Mouse (Mus musculus) intestine, embryonic 15.5 days (tissue): ENCODE data around the gene Nlrc4. TPM values are rescaled to one million over a fixed set of nuclear protein-coding genes. Genes with fewer than 3 reads are reported as not detected.

Experiments
- ATAC-seq: fragments of 200-750 bp; cut with Nextera tagmentation; 2 replicates; pipeline ENCODE4 v1.8.0; 2017; ENCODE audit warnings: moderate TSS enrichment, moderate library complexity
- H3K27ac ChIP-seq: fragments of 300-500 bp; sonication (generic); 2 replicates; pipeline ENCODE4 v1.5.1; 2015; ENCODE audit warnings: mild to moderate bottlenecking, inconsistent platforms
- H3K27me3 ChIP-seq: fragments of 300-500 bp; sonication (generic); replicated peaks from 2 replicates; pipeline ENCODE4 v1.6.1; 2015; ENCODE audit warnings: inconsistent platforms
- H3K36me3 ChIP-seq: fragments of 300-500 bp; sonication (generic); 2 replicates; pipeline ENCODE4 v1.6.1; 2015; ENCODE audit warnings: inconsistent platforms
- H3K4me1 ChIP-seq: fragments of 300-500 bp; sonication (generic); replicated peaks from 2 replicates; pipeline ENCODE4 v1.6.1; 2015; ENCODE audit warnings: inconsistent platforms
- H3K4me2 ChIP-seq: fragments of 300-500 bp; sonication (generic); replicated peaks from 2 replicates; pipeline ENCODE4 v1.6.1; 2015; ENCODE audit warnings: mild to moderate bottlenecking, inconsistent platforms
- H3K4me3 ChIP-seq: fragments of 300-500 bp; sonication (generic); replicated peaks from 2 replicates; pipeline ENCODE4 v1.5.1; 2015; ENCODE audit warnings: inconsistent platforms
- H3K9ac ChIP-seq: fragments of 300-500 bp; sonication (generic); 2 replicates; pipeline ENCODE4 v1.6.1; 2015; ENCODE audit warnings: inconsistent platforms
- H3K9me3 ChIP-seq: fragments of 300-500 bp; sonication (generic); 2 replicates; pipeline ENCODE4 v1.6.1; 2016; ENCODE audit warnings: inconsistent platforms
- whole genome bisulfite sequencing: fragments of 180-500 bp; shearing (Covaris S2); methylation state at CpG from one replicate; pipeline ENCODE4 v1.1.7; 2015; 5-methylcytosine and 5-hydroxymethylcytosine counted together
- polyA plus RNA-seq: library from polyadenylated mRNA; unstranded; fragments of >200 nt; fragmentation: Nextera tagmentation; extraction: Ambion mirVana; gene quantifications from 2 replicates; pipeline ENCODE4 v1.2.1, GENCODE M21; 2015

The Nlrc4 gene
- polyA plus RNA-seq, 1 experiment from 2014 or later: 7.1 TPM

DNA sequence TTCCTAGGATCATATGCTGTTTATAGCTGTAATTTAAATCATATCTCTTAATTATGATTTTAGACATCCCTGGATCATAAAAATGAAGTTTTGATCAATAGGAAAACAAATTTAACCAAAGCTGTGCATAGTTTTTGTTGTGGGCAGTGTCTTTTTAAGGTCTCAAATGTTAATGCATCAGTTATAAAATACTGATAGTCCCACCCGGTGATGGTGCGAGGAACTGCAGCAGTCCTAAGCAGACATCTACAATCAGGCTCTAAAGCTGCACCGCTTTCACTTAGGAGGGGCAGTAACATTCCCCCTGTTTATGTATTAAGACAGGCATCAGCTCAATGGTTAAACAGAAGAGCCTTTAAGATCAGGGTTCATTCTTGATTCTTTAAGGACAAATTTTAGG, 69.1 kb downstream of the Nlrc4 start:
- no peak overlapping the region for H3K27ac ChIP-seq

DNA sequence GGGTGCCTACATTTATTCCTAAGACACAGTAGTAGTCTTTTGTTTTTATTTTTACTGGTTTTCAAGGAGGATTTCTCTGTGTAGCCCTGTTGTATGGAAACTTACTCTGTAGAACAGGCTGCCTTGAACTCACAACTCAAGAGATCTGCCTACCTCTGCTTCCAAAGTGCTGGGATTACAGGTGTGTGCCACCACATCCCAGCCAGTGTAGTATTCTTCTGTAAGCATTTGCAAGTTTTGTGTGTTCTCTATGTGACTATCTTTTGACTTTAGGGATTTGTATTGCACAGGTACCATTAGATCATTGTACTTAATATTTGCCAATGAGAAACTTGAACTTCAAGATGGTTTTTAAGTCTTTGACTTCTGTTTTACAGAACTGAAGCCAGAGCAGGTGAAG, 72.3 kb downstream of the Nlrc4 start:
- H3K36me3 ChIP-seq: peaks cover 14% of the 10 kb centered on the region
- H3K4me2 ChIP-seq: no peak overlapping the region
- H3K27me3 ChIP-seq: no peaks in the 10 kb centered on the region
- no peak overlapping the region for H3K4me3 ChIP-seq
- H3K4me1 ChIP-seq: no peaks in the 10 kb centered on the region
- H3K9me3 ChIP-seq: no peaks in the 10 kb centered on the region
- no peak overlapping the region for H3K27ac ChIP-seq
- ATAC-seq: no peak
- H3K9ac ChIP-seq: no peak overlapping the region

More for the DNA sequence above, 69.1 kb downstream of the Nlrc4 start:
- no peak overlapping the region for H3K4me3 ChIP-seq
- no peak overlapping the region for H3K4me2 ChIP-seq
- ATAC-seq: no peak
- WGBS: 77% methylated on average over 3 of the region's 3 CpGs
- no peak overlapping the region for H3K9ac ChIP-seq
- H3K9me3 ChIP-seq: no peaks in the 10 kb centered on the region
- H3K4me1 ChIP-seq: no peaks in the 10 kb centered on the region
- peaks cover 8% of the 10 kb centered on the region for H3K36me3 ChIP-seq
- H3K27me3 ChIP-seq: no peaks in the 10 kb centered on the region

DNA sequence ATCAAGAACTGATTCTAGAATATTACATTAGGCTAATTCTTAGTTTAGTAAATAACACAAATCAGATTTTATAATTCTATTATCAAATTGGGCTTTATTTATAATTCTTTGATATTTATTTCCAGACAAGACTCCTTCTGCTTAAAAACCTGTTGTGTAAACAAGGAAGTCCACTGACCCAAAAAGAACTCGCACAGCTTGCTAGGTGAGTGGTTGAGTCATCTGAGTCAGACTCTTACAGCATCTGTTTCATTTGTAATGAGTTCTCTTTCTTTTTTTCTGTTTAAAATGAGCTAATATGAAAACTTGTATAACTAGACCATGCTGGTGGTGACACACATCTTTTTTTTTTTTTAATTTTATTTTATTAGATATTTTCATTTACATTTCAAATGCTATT, 82.0 kb downstream of the Nlrc4 start:
- no peak for ATAC-seq
- 71% methylated on average over 1 of the region's 1 CpGs for WGBS
- no peaks in the 10 kb centered on the region for H3K9me3 ChIP-seq
- no peak overlapping the region for H3K27ac ChIP-seq
- no peak overlapping the region for H3K4me3 ChIP-seq
- no peaks in the 10 kb centered on the region for H3K27me3 ChIP-seq
- no peak overlapping the region for H3K9ac ChIP-seq
- no peak overlapping the region for H3K4me2 ChIP-seq
- no peaks in the 10 kb centered on the region for H3K4me1 ChIP-seq
- H3K36me3 ChIP-seq: peaks cover 22% of the 10 kb centered on the region

Other genes with a start within 250 kb of the Nlrc4 start
- gene Memo1, start 163.6 kb downstream of the Nlrc4 start, polyA plus RNA-seq: 73.1 and 75.9 TPM in 2 replicates
- 257 and 282 TPM in 2 replicates for gene Dpy30, start 135.2 kb downstream of the Nlrc4 start, polyA plus RNA-seq
- gene Spast, start 120.2 kb downstream of the Nlrc4 start, polyA plus RNA-seq: 12.4 and 15.0 TPM in 2 replicates
- gene Slc30a6, start 63.5 kb downstream of the Nlrc4 start, polyA plus RNA-seq: 39.7 and 41.2 TPM in 2 replicates
- 62.6 and 74.2 TPM in 2 replicates for gene Yipf4, start 30.4 kb upstream of the Nlrc4 start, polyA plus RNA-seq
- gene Birc6, start 69.2 kb upstream of the Nlrc4 start, polyA plus RNA-seq: 68.7 and 83.2 TPM in 2 replicates